Mouse (Mus musculus) lung, adult 2 months (tissue): Measurements from ENCODE around the gene Ncl.

Source experiments
- CTCF ChIP-seq: fragments of 200-500 bp; IDR thresholded peaks from 2 replicates; pipeline ENCODE4 v1.5.1; 2011; ENCODE audit warnings: mild to moderate bottlenecking, low read length, control low read depth; ENCODE audit not compliant: insufficient read depth
- POLR2A ChIP-seq: fragments of 200-500 bp; IDR thresholded peaks from 2 replicates; pipeline ENCODE4 v1.6.1; 2011; ENCODE audit warnings: low read depth, mild to moderate bottlenecking, control low read depth, low read length, borderline replicate concordance; ENCODE audit errors: extremely low read depth

- no peak for TF ChIP-seq CTCF
- TF ChIP-seq POLR2A = no peak
Measured at GRCm38 (mm10) chr1:86303873-86304250, 55.3 kb downstream of the Ncl start.
